Mouse (Mus musculus): Measurements from ENCODE around the gene Pex7.
A peak's percentile ranks its signal among the peaks of the same experiment; 100 is the strongest.

Pex7 gene

DNA sequence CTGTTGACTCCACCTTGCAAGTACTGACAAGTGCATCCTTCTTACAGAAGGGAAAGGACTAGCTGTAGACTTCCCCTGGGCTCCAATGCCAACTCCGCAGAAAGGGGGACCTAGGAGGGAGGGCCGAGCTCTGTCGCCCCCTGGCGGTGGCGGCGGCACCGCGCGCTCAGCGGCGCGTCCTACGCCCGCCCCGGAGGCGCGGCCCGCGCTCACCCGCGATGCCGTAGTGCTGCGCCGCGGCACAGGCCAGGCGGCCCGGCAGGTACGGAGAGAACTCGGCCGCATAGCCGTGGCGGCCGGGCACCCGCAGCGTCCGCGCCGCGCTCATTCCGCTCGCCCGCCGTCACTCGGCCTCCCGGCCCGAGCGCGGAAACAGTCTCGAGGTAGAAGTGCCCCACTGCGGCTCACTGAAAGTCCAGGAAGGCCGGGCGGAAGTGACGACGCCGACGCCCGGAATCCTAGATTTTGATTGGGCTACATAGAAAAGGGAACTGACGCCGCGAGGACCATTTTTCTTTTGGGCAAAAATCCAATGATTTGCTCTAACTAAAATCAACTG lies at the start of gene Pex7:
TSS of gene Pex7 (minus strand) at position 444 of the 559 bp plus-strand sequence.
- peak; percentile 85 to 90 for DNase-seq (ENCODE audit: low read depth in 2 of 2, low spot score in 2 of 2)

DNA sequence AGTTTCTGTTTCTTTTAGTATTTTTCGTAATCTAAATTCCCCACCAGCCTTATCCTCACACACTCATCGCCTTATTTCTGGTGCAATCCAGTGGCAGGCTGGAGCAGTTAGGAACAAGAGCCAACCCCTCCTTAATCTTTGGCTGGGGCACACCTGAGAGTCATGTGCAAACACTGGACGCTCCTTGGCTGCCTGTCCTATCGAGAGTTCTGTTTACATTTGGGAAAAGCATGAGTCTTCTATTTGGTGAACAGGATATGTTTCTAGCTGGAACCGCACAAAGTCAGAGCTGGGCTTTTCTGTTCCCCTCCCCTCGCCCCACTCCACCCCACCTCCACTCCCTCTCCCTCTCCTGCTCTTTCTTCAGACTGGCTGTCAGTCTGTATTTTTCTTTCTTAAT lies 49.3 kb upstream of the Pex7 start:
- DNase-seq (ENCODE audit: low read depth in 2 of 2, low spot score in 2 of 2) = no peak

- DNase-seq (ENCODE audit: low read depth in 2 of 2, low spot score in 2 of 2) = no peak
Observed at GRCm38 (mm10) chr10:19955817-19956216, 48.3 kb upstream of the Pex7 start.

GRCm38 (mm10) chr10:19954572-19954971 lies 47.1 kb upstream of the Pex7 start:
- no peak for DNase-seq (ENCODE audit: low read depth in 2 of 2, low spot score in 2 of 2)

DNA sequence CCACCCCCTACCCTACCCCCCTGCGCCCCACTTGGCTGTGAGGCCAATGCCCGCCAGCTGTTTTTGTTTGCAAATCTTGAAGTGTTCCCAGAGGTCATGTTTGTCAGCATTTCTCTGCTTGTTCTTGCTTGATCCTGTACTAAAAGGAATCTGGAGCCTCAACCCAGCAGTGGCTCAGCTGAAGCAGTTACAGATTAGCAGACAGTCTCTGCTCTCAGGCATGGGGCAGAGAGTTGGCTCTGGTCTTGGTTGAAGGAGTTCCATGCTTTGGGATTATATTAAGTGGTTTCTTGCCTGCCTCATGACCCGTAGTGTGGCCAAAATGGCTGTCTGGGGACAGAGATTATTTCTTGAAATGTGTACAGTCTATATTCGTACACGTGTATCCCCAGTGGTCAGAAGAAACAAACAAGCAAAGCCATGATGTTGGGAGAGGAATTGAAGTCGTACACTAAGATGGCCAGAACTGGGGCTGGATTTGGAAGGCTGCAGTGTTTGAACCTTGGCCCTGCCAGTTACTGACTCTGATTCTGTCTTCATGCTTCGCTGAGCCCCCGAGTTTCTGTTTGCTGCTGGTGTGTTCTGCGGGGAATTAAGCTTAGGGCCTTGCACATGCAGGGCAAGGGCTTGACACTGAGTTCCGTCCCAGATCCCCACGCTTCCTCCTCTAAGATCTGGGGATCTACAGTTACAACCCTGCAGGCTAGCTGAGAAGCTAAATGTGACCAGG lies 45.7 kb upstream of the Pex7 start:
- no peak for DNase-seq (ENCODE audit: low read depth in 2 of 2, low spot score in 2 of 2)

- no peak for DNase-seq (ENCODE audit: low read depth in 2 of 2, low spot score in 2 of 2)
Observed at GRCm38 (mm10) chr10:19949106-19949505, 41.6 kb upstream of the Pex7 start.

DNA sequence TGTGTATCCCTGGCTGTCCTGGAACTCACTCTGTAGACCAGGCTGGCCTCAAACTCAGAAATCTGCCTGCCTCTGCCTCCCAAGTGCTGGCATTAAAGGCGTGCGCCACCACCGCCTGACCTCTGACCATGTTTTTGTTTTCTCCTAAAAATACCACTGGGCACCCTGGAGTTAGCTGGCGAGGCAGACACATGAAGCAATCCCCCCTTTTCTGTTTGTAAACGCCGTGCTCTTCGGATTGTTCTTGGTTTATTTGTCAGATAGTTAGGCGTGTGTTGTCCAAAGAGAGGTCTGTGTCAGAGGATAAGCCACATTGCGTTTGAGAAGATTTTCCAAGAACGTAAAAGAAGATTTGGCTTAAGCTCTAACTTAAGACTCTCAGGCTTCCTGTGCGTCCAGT lies 40.9 kb upstream of the Pex7 start:
- no peak for DNase-seq (ENCODE audit: low read depth in 2 of 2, low spot score in 2 of 2)

- no peak for DNase-seq (ENCODE audit: low read depth in 2 of 2, low spot score in 2 of 2)
Observed at GRCm38 (mm10) chr10:19947901-19948300, 40.4 kb upstream of the Pex7 start.

GRCm38 (mm10) chr10:19947441-19947840 lies 40.0 kb upstream of the Pex7 start:
- no peak for DNase-seq (ENCODE audit: low read depth in 2 of 2, low spot score in 2 of 2)

DNA sequence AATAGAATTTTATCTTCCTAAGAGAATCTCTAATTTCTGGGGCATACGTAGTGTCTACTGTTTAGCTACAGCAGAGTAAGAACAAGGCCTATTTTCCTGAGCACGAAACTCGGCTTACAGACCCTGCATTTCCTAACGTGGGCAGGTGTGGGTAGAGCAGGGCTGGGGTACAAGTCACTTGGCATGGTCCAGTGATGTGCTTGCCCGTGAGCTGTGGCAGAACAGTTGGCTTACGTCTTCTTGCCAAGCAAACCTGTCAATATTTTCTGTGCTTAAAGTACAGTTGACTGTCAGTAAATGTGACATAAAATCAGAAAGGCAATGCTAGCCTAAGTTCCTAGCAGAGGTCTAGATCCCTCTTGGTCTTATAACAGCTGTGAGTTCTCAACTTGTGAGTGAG lies 39.2 kb upstream of the Pex7 start:
- no peak for DNase-seq (ENCODE audit: low read depth in 2 of 2, low spot score in 2 of 2)

GRCm38 (mm10) chr10:19945651-19946050 lies 38.2 kb upstream of the Pex7 start:
- DNase-seq (ENCODE audit: low read depth in 2 of 2, low spot score in 2 of 2) = no peak

DNA sequence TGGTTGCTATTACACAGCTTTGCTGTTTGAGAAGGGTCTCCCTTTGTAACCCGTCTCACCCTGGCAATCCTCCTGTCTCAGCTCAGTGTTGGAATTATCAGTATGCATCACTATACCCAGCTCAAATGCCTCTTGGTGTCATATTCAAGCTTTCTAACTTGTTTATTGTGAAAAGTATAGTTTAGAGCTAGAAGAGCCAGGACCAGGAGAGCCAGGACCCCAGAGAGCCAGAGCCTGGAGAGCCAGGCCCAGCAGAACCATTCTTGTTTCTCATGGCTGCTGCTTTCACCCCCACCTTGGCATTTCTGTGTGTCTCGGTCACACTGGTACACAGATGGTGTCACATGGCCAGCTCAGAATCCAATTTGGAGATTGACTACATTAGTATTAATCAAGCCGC lies 35.1 kb upstream of the Pex7 start:
- DNase-seq (ENCODE audit: low read depth in 2 of 2, low spot score in 2 of 2) = no peak

- no peak for DNase-seq (ENCODE audit: low read depth in 2 of 2, low spot score in 2 of 2)
Observed at GRCm38 (mm10) chr10:19941914-19942313, 34.4 kb upstream of the Pex7 start.

- peak in 1 of 2 experiments; percentile 15 for DNase-seq (ENCODE audit: low read depth in 2 of 2, low spot score in 2 of 2)
Observed at GRCm38 (mm10) chr10:19941063-19941462, 33.6 kb upstream of the Pex7 start.

GRCm38 (mm10) chr10:19940626-19941025 lies 33.1 kb upstream of the Pex7 start:
- no peak for DNase-seq (ENCODE audit: low read depth in 2 of 2, low spot score in 2 of 2)

DNA sequence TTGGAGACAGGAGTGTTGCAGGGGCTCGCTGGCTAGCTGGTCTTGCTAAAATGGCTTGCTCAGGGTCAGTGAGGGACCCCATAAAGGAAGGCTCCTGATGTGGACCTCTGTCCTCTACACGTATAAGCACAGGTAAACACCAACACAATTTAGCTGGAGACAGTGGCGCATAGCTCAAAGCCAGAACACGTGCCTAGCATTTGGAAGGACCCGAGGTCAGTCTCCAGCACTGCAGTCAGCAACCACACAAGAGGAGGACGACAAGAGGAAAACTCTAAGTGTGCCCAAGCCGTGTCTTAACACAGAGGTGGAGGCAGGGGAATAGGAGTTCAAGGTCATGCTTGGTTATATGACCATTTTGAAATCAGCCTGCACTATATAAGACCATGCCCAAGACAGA lies 32.6 kb upstream of the Pex7 start:
- no peak for DNase-seq (ENCODE audit: low read depth in 2 of 2, low spot score in 2 of 2)

GRCm38 (mm10) chr10:19939282-19939705 lies 31.8 kb upstream of the Pex7 start:
- DNase-seq (ENCODE audit: low read depth in 2 of 2, low spot score in 2 of 2) = peak in 1 of 2 experiments; percentile 40

GRCm38 (mm10) chr10:19938738-19939137 lies 31.2 kb upstream of the Pex7 start:
- no peak for DNase-seq (ENCODE audit: low read depth in 2 of 2, low spot score in 2 of 2)

- no peak for DNase-seq (ENCODE audit: low read depth in 2 of 2, low spot score in 2 of 2)
Observed at GRCm38 (mm10) chr10:19936961-19937708, 29.6 kb upstream of the Pex7 start.

GRCm38 (mm10) chr10:19935821-19936367 lies 28.4 kb upstream of the Pex7 start:
- no peak for DNase-seq (ENCODE audit: low read depth in 2 of 2, low spot score in 2 of 2)

- DNase-seq (ENCODE audit: low read depth in 2 of 2, low spot score in 2 of 2) = peak in 1 of 2 experiments; percentile 14
Observed at GRCm38 (mm10) chr10:19935295-19935623, 27.8 kb upstream of the Pex7 start.
